Mouse (Mus musculus) embryonic facial prominence, embryonic 14.5 days (tissue): ENCODE data around the gene Adam10. TPM values are rescaled to one million over a fixed set of nuclear protein-coding genes. Genes with fewer than 3 reads are reported as not detected.

Source experiments
- ATAC-seq: fragments of 200-750 bp; cut with Nextera tagmentation; 2 replicates; pipeline ENCODE4 v1.8.0; 2017; ENCODE audit warnings: low read depth, moderate number of reproducible peaks, moderate TSS enrichment
- DNase-seq: peaks from one replicate; pipeline ENCODE4 v3.0.0-alpha.2; 2015; ENCODE audit warnings: low spot score
- H3K27ac ChIP-seq: fragments of 300-500 bp; sonication (generic); replicated peaks from 2 replicates; pipeline ENCODE4 v1.5.1; 2014; ENCODE audit warnings: low read depth, mild to moderate bottlenecking, low read length, moderate library complexity
- H3K27me3 ChIP-seq: fragments of 300-500 bp; sonication (generic); replicated peaks from 2 replicates; pipeline ENCODE4 v1.6.1; 2014; ENCODE audit warnings: low read length; ENCODE audit not compliant: control insufficient read depth, insufficient read depth
- H3K36me3 ChIP-seq: fragments of 300-500 bp; sonication (generic); 2 replicates; pipeline ENCODE4 v1.6.1; 2014; ENCODE audit warnings: low read length, mixed read lengths; ENCODE audit not compliant: control insufficient read depth, insufficient read depth
- H3K4me1 ChIP-seq: fragments of 300-500 bp; sonication (generic); 2 replicates; pipeline ENCODE4 v1.6.1; 2014; ENCODE audit warnings: antibody characterized with exemption, low read length; ENCODE audit not compliant: control insufficient read depth, insufficient read depth
- H3K4me2 ChIP-seq: fragments of 300-500 bp; sonication (generic); 2 replicates; pipeline ENCODE4 v1.6.1; 2014; ENCODE audit warnings: low read depth, mild to moderate bottlenecking, low read length, moderate library complexity, mixed read lengths
- H3K4me3 ChIP-seq: fragments of 300-500 bp; sonication (generic); 2 replicates; pipeline ENCODE4 v1.5.1; 2014; ENCODE audit warnings: low read depth, mild to moderate bottlenecking, low read length
- H3K9ac ChIP-seq: fragments of 300-500 bp; sonication (generic); 2 replicates; pipeline ENCODE4 v1.6.1; 2014; ENCODE audit warnings: low read depth, mild to moderate bottlenecking, low read length, moderate library complexity, mixed read lengths
- H3K9me3 ChIP-seq: fragments of 300-500 bp; sonication (generic); 2 replicates; pipeline ENCODE4 v1.6.1; 2016; ENCODE audit warnings: low read length; ENCODE audit not compliant: control insufficient read depth
- WGBS: fragments of 180-500 bp; shearing (Covaris S2); extraction: QIAGEN DNeasy Blood & Tissue Kit; methylation state at CpG from one replicate; pipeline ENCODE4 v1.1.7; 2014; 5-methylcytosine and 5-hydroxymethylcytosine counted together
- polyA plus RNA-seq: library from polyadenylated mRNA; unstranded; fragments of >200 nt; fragmentation: Nextera tagmentation; extraction: Ambion mirVana; gene quantifications from 2 replicates; pipeline ENCODE4 v1.2.1, GENCODE M21; 2014

Gene Adam10
- polyA plus RNA-seq, 1 experiment from 2014 or later, result 63.5 TPM

GRCm38 (mm10) chr9:70706444-70706843 is 27.6 kb downstream of the Adam10 start:
- WGBS, result 100% methylated on average over 1 of the region's 1 CpGs
- Histone ChIP-seq H3K4me2 (no peak overlapping the region), H3K27me3 (no peaks in the 10 kb centered on the region), H3K27ac (no peak overlapping the region), H3K36me3 (peaks cover 12% of the 10 kb centered on the region; the same call in 1 of the 2 replicates), H3K4me1 (0 out of 2 replicates have a peak, but pooled peaks cover 1% of the 10 kb centered on the region), H3K4me3 (no peak overlapping the region), H3K9me3 (no peaks in the 10 kb centered on the region), H3K9ac (no peak overlapping the region)
- DNase-seq (no peak), ATAC-seq (no peak)

GRCm38 (mm10) chr9:70729544-70729943 is 50.7 kb downstream of the Adam10 start:
- no peak for DNase-seq
- H3K4me3 ChIP-seq, result no peak overlapping the region
- no peaks in the 10 kb centered on the region for H3K36me3 ChIP-seq
- no peak overlapping the region for H3K4me2 ChIP-seq
- no peak for ATAC-seq
- H3K9ac ChIP-seq, result no peak overlapping the region
- 83% methylated on average over 2 of the region's 2 CpGs for WGBS
- H3K27ac ChIP-seq, result no peak overlapping the region; the same call in 1 of the 2 replicates
- H3K27me3 ChIP-seq, result no peaks in the 10 kb centered on the region
- H3K4me1 ChIP-seq, result no peaks in the 10 kb centered on the region
- no peaks in the 10 kb centered on the region for H3K9me3 ChIP-seq

- no peak overlapping the region for H3K4me2 ChIP-seq
- H3K27ac ChIP-seq, result no peak overlapping the region
- no peak for DNase-seq
- H3K27me3 ChIP-seq, result no peaks in the 10 kb centered on the region
- H3K4me1 ChIP-seq, result no peaks in the 10 kb centered on the region
- no peaks in the 10 kb centered on the region for H3K36me3 ChIP-seq
- ATAC-seq, result no peak
- no peak overlapping the region for H3K9ac ChIP-seq
- no peak overlapping the region for H3K4me3 ChIP-seq
- H3K9me3 ChIP-seq, result no peaks in the 10 kb centered on the region
These were observed 52.3 kb downstream of the Adam10 start for GRCm38 (mm10) chr9:70731079-70731478.

DNA sequence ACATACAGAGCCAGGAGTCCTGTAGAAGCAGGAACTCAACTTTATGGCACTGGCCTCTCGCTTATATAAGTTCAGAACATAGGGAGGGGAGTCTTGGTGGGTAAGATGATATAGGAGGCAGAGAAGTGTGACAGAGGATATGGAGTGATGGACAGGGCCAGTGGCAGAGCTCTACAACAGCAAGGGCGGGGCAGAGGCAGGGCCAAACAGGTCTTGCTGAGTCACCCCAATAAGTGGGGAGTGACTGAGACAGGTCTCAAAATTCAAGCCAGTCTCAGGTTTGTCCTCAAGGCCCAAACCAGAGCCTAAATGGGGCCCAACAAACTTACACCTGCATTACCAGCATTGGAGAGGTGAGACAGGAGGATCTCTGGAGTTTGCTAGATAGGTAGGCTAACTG is 54.4 kb downstream of the Adam10 start:
- 80% methylated on average over 2 of the region's 2 CpGs for WGBS
- Histone ChIP-seq H3K27me3 (no peaks in the 10 kb centered on the region), H3K4me3 (no peak overlapping the region), H3K9ac (no peak overlapping the region), H3K36me3 (no peaks in the 10 kb centered on the region), H3K9me3 (no peaks in the 10 kb centered on the region), H3K27ac (no peak overlapping the region), H3K4me1 (no peaks in the 10 kb centered on the region), H3K4me2 (no peak overlapping the region)
- DNase-seq (no peak), ATAC-seq (no peak)

DNA sequence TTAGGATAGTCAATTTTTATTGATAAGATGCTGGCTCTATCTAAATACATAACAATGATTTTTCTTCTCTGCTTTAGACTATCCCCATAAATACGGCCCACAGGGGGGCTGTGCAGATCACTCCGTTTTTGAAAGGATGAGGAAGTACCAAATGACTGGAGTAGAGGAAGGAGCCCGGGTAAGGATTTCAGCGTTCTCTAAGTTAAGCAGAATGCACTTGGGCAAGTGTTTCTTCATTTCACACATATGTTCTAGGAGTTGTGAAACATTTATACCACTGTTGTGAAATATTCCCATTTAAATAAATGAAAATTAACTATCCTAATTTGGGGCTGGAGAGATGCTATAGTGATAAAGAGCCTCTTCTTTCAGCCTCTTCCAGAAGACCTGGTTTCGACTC is 61.2 kb downstream of the Adam10 start:
- Histone ChIP-seq H3K36me3 (peaks cover 2% of the 10 kb centered on the region; the same call in 1 of the 2 replicates), H3K9me3 (no peaks in the 10 kb centered on the region), H3K27me3 (no peaks in the 10 kb centered on the region), H3K4me1 (no peaks in the 10 kb centered on the region), H3K4me2 (no peak overlapping the region), H3K4me3 (no peak overlapping the region), H3K27ac (no peak overlapping the region), H3K9ac (no peak overlapping the region)
- DNase-seq (no peak), ATAC-seq (no peak)
- 87% methylated on average over 5 of the region's 5 CpGs for WGBS

DNA sequence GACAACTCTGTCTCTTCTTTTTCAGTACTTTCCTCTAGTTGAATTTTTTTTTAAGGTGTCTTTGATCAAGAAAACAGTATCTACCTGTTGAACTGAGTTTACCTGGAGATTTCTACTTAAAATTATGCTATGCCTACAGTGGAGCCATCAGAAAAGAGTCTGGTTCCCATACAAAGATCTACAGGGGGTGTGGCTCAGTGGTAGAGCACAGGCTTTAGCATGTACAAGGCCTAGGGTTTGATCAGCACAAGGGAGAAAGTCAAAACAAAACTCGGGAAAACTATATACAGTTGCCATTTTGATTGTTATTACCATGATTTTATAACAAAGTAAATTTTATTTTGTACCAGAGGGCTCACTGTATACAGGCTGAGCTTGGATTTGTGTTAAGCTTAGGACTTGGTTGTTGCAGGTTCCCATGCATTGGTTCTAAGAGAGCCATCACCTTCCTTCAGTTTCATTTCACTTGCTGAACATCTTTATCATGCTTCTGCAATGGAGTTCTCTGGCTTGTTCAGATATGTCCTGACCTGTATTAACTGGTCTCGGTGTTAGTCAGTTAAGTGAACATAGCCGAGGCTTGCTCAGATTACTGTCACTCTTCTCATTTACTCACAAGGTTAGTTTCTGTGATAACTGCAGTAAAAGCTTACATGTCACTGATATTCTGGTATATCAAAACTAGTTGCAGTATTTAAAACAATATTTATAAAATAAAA is 72.9 kb downstream of the Adam10 start:
- WGBS, result 87% methylated on average over 3 of the region's 3 CpGs
- H3K27ac ChIP-seq, result no peak overlapping the region

GRCm38 (mm10) chr9:70760974-70761373 is 82.2 kb downstream of the Adam10 start:
- peak; percentile 6 for DNase-seq
- 90% methylated on average over 5 of the region's 5 CpGs for WGBS
- Histone ChIP-seq H3K4me3 (no peak overlapping the region), H3K27me3 (no peaks in the 10 kb centered on the region), H3K27ac (0 out of 2 replicates have a peak overlapping the region, but pooled peaks have one; percentile 8), H3K4me2 (no peak overlapping the region), H3K4me1 (no peaks in the 10 kb centered on the region), H3K9ac (no peak overlapping the region), H3K36me3 (peaks cover 51% of the 10 kb centered on the region), H3K9me3 (no peaks in the 10 kb centered on the region)
- ATAC-seq, result no peak

More for the DNA sequence above, 72.9 kb downstream of the Adam10 start:
- H3K4me3 ChIP-seq, result no peak overlapping the region
- no peaks in the 10 kb centered on the region for H3K9me3 ChIP-seq
- DNase-seq (no peak), ATAC-seq (no peak)
- H3K36me3 ChIP-seq, result peaks cover 48% of the 10 kb centered on the region
- no peak overlapping the region for H3K4me2 ChIP-seq
- H3K4me1 ChIP-seq, result no peaks in the 10 kb centered on the region
- no peak overlapping the region for H3K9ac ChIP-seq
- H3K27me3 ChIP-seq, result no peaks in the 10 kb centered on the region

GRCm38 (mm10) chr9:70775517-70775916 is 96.7 kb downstream of the Adam10 start:
- H3K27me3 ChIP-seq, result no peaks in the 10 kb centered on the region
- DNase-seq, result no peak
- H3K9ac ChIP-seq, result no peak overlapping the region
- no peak overlapping the region for H3K27ac ChIP-seq
- H3K36me3 ChIP-seq, result peaks cover 32% of the 10 kb centered on the region
- ATAC-seq, result no peak
- 96% methylated on average over 2 of the region's 2 CpGs for WGBS
- no peaks in the 10 kb centered on the region for H3K4me1 ChIP-seq
- 0 out of 2 replicates have a peak, but pooled peaks cover 3% of the 10 kb centered on the region for H3K9me3 ChIP-seq
- no peak overlapping the region for H3K4me2 ChIP-seq
- no peak overlapping the region for H3K4me3 ChIP-seq

DNA sequence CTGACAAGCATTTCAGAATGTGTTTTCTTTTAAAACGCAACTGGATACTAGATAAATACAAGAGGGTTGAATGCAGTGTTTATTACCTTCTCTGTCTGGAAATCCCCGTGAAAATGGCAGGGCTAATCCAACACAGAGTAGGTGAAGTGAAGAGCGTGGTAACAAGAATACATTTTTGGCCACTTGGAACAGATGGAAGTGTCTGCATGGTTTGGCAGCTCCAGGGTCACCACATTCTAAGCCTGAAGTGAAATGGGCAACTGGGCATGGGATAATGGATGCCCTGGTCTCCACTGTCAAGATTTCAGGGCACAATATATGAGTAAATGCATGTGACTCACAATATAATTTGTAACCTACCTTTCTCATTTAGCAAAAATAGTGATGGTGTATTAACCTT is 103.4 kb downstream of the Adam10 start:
- 54% methylated on average over 3 of the region's 3 CpGs for WGBS
- Histone ChIP-seq H3K4me3 (no peak overlapping the region), H3K9ac (no peak overlapping the region), H3K36me3 (peaks cover 17% of the 10 kb centered on the region; the same call in 1 of the 2 replicates), H3K27ac (no peak overlapping the region), H3K27me3 (no peaks in the 10 kb centered on the region), H3K9me3 (no peaks in the 10 kb centered on the region), H3K4me2 (no peak overlapping the region), H3K4me1 (no peaks in the 10 kb centered on the region)
- ATAC-seq (no peak), DNase-seq (no peak)
